Mouse (Mus musculus): ENCODE measurements around the gene Uba2. TPM values are rescaled to one million over a fixed set of nuclear protein-coding genes. Genes with fewer than 3 reads are reported as not detected.

The Uba2 gene
- polyA plus RNA-seq, 1 experiment from 2014 or later: 144 TPM

- 62% methylated on average over 1 of the region's 1 CpGs for WGBS
- H3K4me1 ChIP-seq (ENCODE audit: control insufficient read depth, insufficient read depth, low read length): 0 out of 2 replicates have a peak, but pooled peaks cover 1% of the 10 kb centered on the region
Measured at GRCm38 (mm10) chr7:34172251-34172650, 2.9 kb upstream of the Uba2 start.

GRCm38 (mm10) chr7:34168470-34169251 is 738 bp downstream of the Uba2 start:
- H3K36me3 ChIP-seq (ENCODE audit: control insufficient read depth, insufficient read depth, low read length): 0 out of 2 replicates have a peak, but pooled peaks cover 4% of the 10 kb centered on the region
- H3K4me2 ChIP-seq (ENCODE audit: low read depth, low read length): peak overlapping the region; percentile 82
- peak; percentile 98 for ATAC-seq
- H3K9me3 ChIP-seq (ENCODE audit: control insufficient read depth, low read length): no peaks in the 10 kb centered on the region
- H3K9ac ChIP-seq (ENCODE audit: low read depth, low read length): peak overlapping the region; percentile 99
- H3K27me3 ChIP-seq (replicated peaks; ENCODE audit: control insufficient read depth, insufficient read depth, low read length): no peaks in the 10 kb centered on the region
- peaks cover 9% of the 10 kb centered on the region for H3K4me1 ChIP-seq (ENCODE audit: control insufficient read depth, insufficient read depth, low read length)
- 10% methylated on average over 30 of the region's 30 CpGs for WGBS
- peak overlapping the region; percentile 84 for H3K27ac ChIP-seq (ENCODE audit: low read length)
- H3K4me3 ChIP-seq (ENCODE audit: low read length): peak overlapping the region; percentile 98

More at GRCm38 (mm10) chr7:34172251-34172650, 2.9 kb upstream of the Uba2 start:
- Histone ChIP-seq H3K4me2 (ENCODE audit: low read depth, low read length) (no peak overlapping the region), H3K27me3 (replicated peaks; ENCODE audit: control insufficient read depth, insufficient read depth, low read length) (no peaks in the 10 kb centered on the region), H3K27ac (ENCODE audit: low read length) (no peak overlapping the region), H3K36me3 (ENCODE audit: control insufficient read depth, insufficient read depth, low read length) (no peaks in the 10 kb centered on the region), H3K4me3 (ENCODE audit: low read length) (no peak overlapping the region), H3K9ac (ENCODE audit: low read depth, low read length) (no peak overlapping the region), H3K9me3 (ENCODE audit: control insufficient read depth, low read length) (no peaks in the 10 kb centered on the region)
- no peak for ATAC-seq

- Histone ChIP-seq H3K4me3 (ENCODE audit: low read length) (peak overlapping the region; percentile 98), H3K4me1 (ENCODE audit: control insufficient read depth, insufficient read depth, low read length) (peaks cover 9% of the 10 kb centered on the region), H3K27me3 (replicated peaks; ENCODE audit: control insufficient read depth, insufficient read depth, low read length) (no peaks in the 10 kb centered on the region), H3K36me3 (ENCODE audit: control insufficient read depth, insufficient read depth, low read length) (0 out of 2 replicates have a peak, but pooled peaks cover 4% of the 10 kb centered on the region), H3K4me2 (ENCODE audit: low read depth, low read length) (peak overlapping the region; percentile 82), H3K9ac (ENCODE audit: low read depth, low read length) (peak overlapping the region; percentile 99), H3K9me3 (ENCODE audit: control insufficient read depth, low read length) (no peaks in the 10 kb centered on the region), H3K27ac (ENCODE audit: low read length) (peak overlapping the region; percentile 84)
- peak; percentile 85 for ATAC-seq
- WGBS: under 1% methylated on average over 54 of the region's 54 CpGs
Measured at GRCm38 (mm10) chr7:34167766-34168469, 1.5 kb downstream of the Uba2 start.

- Histone ChIP-seq H3K4me1 (ENCODE audit: control insufficient read depth, insufficient read depth, low read length) (peaks cover 9% of the 10 kb centered on the region), H3K9ac (ENCODE audit: low read depth, low read length) (no peak overlapping the region), H3K4me3 (ENCODE audit: low read length) (no peak overlapping the region), H3K27ac (ENCODE audit: low read length) (no peak overlapping the region), H3K36me3 (ENCODE audit: control insufficient read depth, insufficient read depth, low read length) (peaks cover 5% of the 10 kb centered on the region; the same call in 1 of the 2 replicates), H3K27me3 (replicated peaks; ENCODE audit: control insufficient read depth, insufficient read depth, low read length) (no peaks in the 10 kb centered on the region), H3K9me3 (ENCODE audit: control insufficient read depth, low read length) (no peaks in the 10 kb centered on the region), H3K4me2 (ENCODE audit: low read depth, low read length) (no peak overlapping the region)
- ATAC-seq: no peak
- WGBS: 50% methylated on average over 4 of the region's 4 CpGs
Measured at GRCm38 (mm10) chr7:34166850-34167249, 2.5 kb downstream of the Uba2 start.

DNA sequence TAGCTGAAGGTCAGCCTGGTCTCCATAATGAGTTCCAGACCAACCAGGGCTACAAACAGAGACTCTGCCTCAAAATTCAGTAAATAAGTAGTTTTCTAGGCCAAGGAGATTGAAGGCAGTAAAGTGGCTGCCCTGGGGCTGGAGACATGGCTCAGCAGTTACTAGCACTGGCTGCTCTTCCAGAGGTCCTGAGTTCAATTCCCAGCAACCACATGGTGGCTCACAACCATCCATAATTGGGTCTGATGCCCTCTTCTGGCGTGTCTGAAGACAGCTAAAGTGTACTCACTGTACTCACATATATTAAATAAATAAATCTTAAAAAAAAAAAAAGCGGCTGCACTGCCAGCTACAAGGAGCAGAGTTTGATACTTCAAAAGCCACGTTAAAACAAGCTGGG is 3.4 kb downstream of the Uba2 start:
- H3K4me2 ChIP-seq (ENCODE audit: low read depth, low read length): no peak overlapping the region
- peaks cover 11% of the 10 kb centered on the region; the same call in 1 of the 2 replicates for H3K36me3 ChIP-seq (ENCODE audit: control insufficient read depth, insufficient read depth, low read length)
- H3K9me3 ChIP-seq (ENCODE audit: control insufficient read depth, low read length): no peaks in the 10 kb centered on the region
- H3K27ac ChIP-seq (ENCODE audit: low read length): no peak overlapping the region
- no peak overlapping the region for H3K4me3 ChIP-seq (ENCODE audit: low read length)
- no peak for ATAC-seq
- H3K9ac ChIP-seq (ENCODE audit: low read depth, low read length): no peak overlapping the region
- WGBS: 78% methylated on average over 3 of the region's 3 CpGs
- peaks cover 9% of the 10 kb centered on the region for H3K4me1 ChIP-seq (ENCODE audit: control insufficient read depth, insufficient read depth, low read length)
- H3K27me3 ChIP-seq (replicated peaks; ENCODE audit: control insufficient read depth, insufficient read depth, low read length): no peaks in the 10 kb centered on the region

DNA sequence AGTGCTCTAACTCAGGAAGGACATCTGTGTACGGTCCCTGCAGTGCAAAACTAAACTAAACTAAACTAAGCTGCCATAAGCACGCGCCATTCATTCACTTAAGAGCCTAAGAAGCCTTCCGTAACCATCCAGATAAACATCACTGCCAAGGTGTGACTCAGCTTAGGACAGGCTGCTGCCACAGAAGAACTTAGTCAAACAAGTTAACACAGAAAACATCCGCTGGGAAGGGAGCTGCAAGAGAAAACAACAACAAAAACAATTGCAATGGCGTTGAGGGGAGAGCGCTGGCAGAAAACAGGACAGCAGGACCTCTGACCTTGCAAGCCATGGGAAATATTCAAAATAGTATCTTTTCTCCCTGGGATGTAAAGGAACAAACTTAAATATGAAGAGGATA is 4.7 kb downstream of the Uba2 start:
- WGBS: 90% methylated on average over 7 of the region's 7 CpGs
- peaks cover 9% of the 10 kb centered on the region for H3K4me1 ChIP-seq (ENCODE audit: control insufficient read depth, insufficient read depth, low read length)
- no peaks in the 10 kb centered on the region for H3K27me3 ChIP-seq (replicated peaks; ENCODE audit: control insufficient read depth, insufficient read depth, low read length)
- no peak for ATAC-seq
- no peaks in the 10 kb centered on the region for H3K9me3 ChIP-seq (ENCODE audit: control insufficient read depth, low read length)
- peaks cover 17% of the 10 kb centered on the region; the same call in 1 of the 2 replicates for H3K36me3 ChIP-seq (ENCODE audit: control insufficient read depth, insufficient read depth, low read length)
- no peak overlapping the region for H3K4me3 ChIP-seq (ENCODE audit: low read length)
- H3K27ac ChIP-seq (ENCODE audit: low read length): no peak overlapping the region
- H3K9ac ChIP-seq (ENCODE audit: low read depth, low read length): no peak overlapping the region
- no peak overlapping the region for H3K4me2 ChIP-seq (ENCODE audit: low read depth, low read length)

DNA sequence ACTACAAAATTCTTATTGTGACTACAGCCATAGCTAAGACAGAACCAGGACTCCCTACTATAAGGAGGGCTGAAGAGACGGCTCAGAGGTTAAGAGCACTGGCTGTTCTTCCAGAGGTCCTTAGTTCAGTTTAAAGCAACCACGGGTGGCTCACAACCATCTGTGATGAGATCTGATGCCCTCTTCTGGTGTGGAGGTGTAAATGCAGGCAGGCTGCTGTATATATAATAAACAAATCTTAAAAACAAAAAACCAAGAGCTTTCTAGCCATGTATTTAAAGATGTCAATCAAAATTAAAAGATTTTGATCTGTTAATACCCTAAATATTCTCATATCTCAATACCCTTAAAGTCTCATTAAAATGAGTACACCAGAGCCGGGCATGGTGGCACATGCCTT is 10.2 kb downstream of the Uba2 start:
- H3K4me2 ChIP-seq (ENCODE audit: low read depth, low read length): no peak overlapping the region
- no peaks in the 10 kb centered on the region for H3K9me3 ChIP-seq (ENCODE audit: control insufficient read depth, low read length)
- no peaks in the 10 kb centered on the region for H3K27me3 ChIP-seq (replicated peaks; ENCODE audit: control insufficient read depth, insufficient read depth, low read length)
- no peak overlapping the region for H3K27ac ChIP-seq (ENCODE audit: low read length)
- peaks cover 34% of the 10 kb centered on the region for H3K36me3 ChIP-seq (ENCODE audit: control insufficient read depth, insufficient read depth, low read length)
- ATAC-seq: no peak
- H3K9ac ChIP-seq (ENCODE audit: low read depth, low read length): no peak overlapping the region
- no peak overlapping the region for H3K4me3 ChIP-seq (ENCODE audit: low read length)
- no peaks in the 10 kb centered on the region for H3K4me1 ChIP-seq (ENCODE audit: control insufficient read depth, insufficient read depth, low read length)
- 91% methylated on average over 3 of the region's 3 CpGs for WGBS

DNA sequence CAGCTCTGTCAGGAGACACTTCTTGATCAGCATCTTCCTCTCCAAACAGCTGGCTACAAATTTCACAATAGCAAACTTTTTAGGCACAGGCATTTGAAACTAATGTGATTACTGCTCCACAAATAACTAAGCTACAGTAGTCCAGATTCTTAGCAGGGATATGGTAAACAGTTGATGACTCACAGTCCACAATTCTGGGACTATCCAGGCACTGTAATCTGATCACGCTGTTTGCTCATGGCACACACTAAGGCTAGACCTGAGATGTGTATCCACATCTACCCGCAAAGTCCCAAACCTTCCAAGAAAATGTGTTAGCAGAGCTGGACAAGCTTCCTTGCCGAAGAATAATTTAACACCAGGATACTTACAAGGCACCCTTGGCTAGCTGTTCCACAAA is 11.4 kb downstream of the Uba2 start:
- Histone ChIP-seq H3K9me3 (ENCODE audit: control insufficient read depth, low read length) (no peaks in the 10 kb centered on the region), H3K4me2 (ENCODE audit: low read depth, low read length) (no peak overlapping the region), H3K27ac (ENCODE audit: low read length) (no peak overlapping the region), H3K4me3 (ENCODE audit: low read length) (no peak overlapping the region), H3K36me3 (ENCODE audit: control insufficient read depth, insufficient read depth, low read length) (peaks cover 41% of the 10 kb centered on the region), H3K4me1 (ENCODE audit: control insufficient read depth, insufficient read depth, low read length) (no peaks in the 10 kb centered on the region), H3K9ac (ENCODE audit: low read depth, low read length) (no peak overlapping the region), H3K27me3 (replicated peaks; ENCODE audit: control insufficient read depth, insufficient read depth, low read length) (no peaks in the 10 kb centered on the region)
- WGBS: 93% methylated on average over 3 of the region's 3 CpGs
- ATAC-seq: no peak

DNA sequence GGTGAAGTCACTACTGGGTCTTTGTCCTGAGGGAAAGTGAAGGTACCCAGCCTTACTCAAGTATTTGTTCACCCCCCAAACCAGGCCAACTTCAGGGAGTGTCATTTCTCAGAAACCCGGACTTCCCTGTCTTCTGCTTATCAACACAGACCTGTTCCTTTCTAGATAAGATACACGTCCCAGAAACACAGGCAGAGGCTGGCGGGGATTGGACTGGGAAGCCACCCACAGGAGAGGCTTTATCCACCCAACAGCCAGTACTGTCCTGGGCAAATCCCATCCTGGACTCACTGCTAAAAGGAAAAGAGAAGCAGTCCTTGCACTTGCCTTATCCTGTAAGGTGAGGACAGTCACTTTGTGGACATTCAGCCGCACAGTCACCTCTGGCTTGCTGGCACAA is 22.2 kb downstream of the Uba2 start:
- ATAC-seq: 0 out of 2 replicates have a peak, but pooled peaks have one; percentile 28
- H3K27ac ChIP-seq (ENCODE audit: low read length): no peak overlapping the region
- WGBS: 80% methylated on average over 4 of the region's 4 CpGs

More for the DNA sequence above, 22.2 kb downstream of the Uba2 start:
- no peak overlapping the region for H3K4me2 ChIP-seq (ENCODE audit: low read depth, low read length)
- no peaks in the 10 kb centered on the region for H3K27me3 ChIP-seq (replicated peaks; ENCODE audit: control insufficient read depth, insufficient read depth, low read length)
- no peak overlapping the region for H3K9ac ChIP-seq (ENCODE audit: low read depth, low read length)
- H3K4me1 ChIP-seq (ENCODE audit: control insufficient read depth, insufficient read depth, low read length): no peaks in the 10 kb centered on the region
- no peak overlapping the region for H3K4me3 ChIP-seq (ENCODE audit: low read length)
- H3K36me3 ChIP-seq (ENCODE audit: control insufficient read depth, insufficient read depth, low read length): peaks cover 48% of the 10 kb centered on the region
- no peaks in the 10 kb centered on the region for H3K9me3 ChIP-seq (ENCODE audit: control insufficient read depth, low read length)

Measured in intestine, embryonic 16.5 days (tissue).